Mouse (Mus musculus) kidney, adult 2 months (tissue): ENCODE measurements at regions not wholly inside any gene's neighbourhood (a gene's known extent, or its start where the extent isn't known, plus 50 kb on each side); places are given as distances from the start of the nearest gene placed in this dataset.

Experiments
- DNase-seq: peaks from one replicate; pipeline ENCODE4 v3.0.0; 2021
- H3K27ac ChIP-seq: fragments of 200-500 bp; 2 replicates; pipeline ENCODE4 v1.5.1; 2012; ENCODE audit warnings: low read depth, low read length, control low read depth, inconsistent platforms; ENCODE audit not compliant: insufficient read depth
- H3K27me3 ChIP-seq: fragments of 200-500 bp; replicated peaks from 2 replicates; pipeline ENCODE4 v1.6.1; 2012; ENCODE audit warnings: mild to moderate bottlenecking, moderate library complexity, low read length, inconsistent platforms; ENCODE audit not compliant: control insufficient read depth, insufficient read depth
- H3K36me3 ChIP-seq: fragments of 200-500 bp; 2 replicates; pipeline ENCODE4 v1.6.1; 2012; ENCODE audit warnings: mild to moderate bottlenecking, moderate library complexity, low read length, inconsistent platforms; ENCODE audit not compliant: control insufficient read depth, insufficient read depth
- H3K4me1 ChIP-seq: fragments of 200-500 bp; 2 replicates; pipeline ENCODE4 v1.6.1; 2011; ENCODE audit warnings: low read length; ENCODE audit not compliant: control insufficient read depth, insufficient read depth
- H3K4me3 ChIP-seq: fragments of 200-500 bp; 2 replicates; pipeline ENCODE4 v1.5.1; 2011; ENCODE audit warnings: mild to moderate bottlenecking, low read depth, low read length, control low read depth; ENCODE audit not compliant: insufficient read depth
- CTCF ChIP-seq: fragments of 200-500 bp; conservative IDR thresholded peaks from 2 replicates; pipeline ENCODE4 v1.5.1; 2011; ENCODE audit warnings: low read depth, mild to moderate bottlenecking, control low read depth, low read length, moderate library complexity, mixed read lengths; ENCODE audit not compliant: insufficient read depth, insufficient read length
- POLR2A ChIP-seq: fragments of 200-500 bp; IDR thresholded peaks from one replicate; pipeline ENCODE4 v1.6.1; 2011; ENCODE audit warnings: low read depth, low read length, control low read depth
- WGBS: fragments of 180-500 bp; shearing (Covaris S2); methylation state at CpG from one replicate; pipeline ENCODE4 v1.1.7; 2018; 5-methylcytosine and 5-hydroxymethylcytosine counted together

DNA sequence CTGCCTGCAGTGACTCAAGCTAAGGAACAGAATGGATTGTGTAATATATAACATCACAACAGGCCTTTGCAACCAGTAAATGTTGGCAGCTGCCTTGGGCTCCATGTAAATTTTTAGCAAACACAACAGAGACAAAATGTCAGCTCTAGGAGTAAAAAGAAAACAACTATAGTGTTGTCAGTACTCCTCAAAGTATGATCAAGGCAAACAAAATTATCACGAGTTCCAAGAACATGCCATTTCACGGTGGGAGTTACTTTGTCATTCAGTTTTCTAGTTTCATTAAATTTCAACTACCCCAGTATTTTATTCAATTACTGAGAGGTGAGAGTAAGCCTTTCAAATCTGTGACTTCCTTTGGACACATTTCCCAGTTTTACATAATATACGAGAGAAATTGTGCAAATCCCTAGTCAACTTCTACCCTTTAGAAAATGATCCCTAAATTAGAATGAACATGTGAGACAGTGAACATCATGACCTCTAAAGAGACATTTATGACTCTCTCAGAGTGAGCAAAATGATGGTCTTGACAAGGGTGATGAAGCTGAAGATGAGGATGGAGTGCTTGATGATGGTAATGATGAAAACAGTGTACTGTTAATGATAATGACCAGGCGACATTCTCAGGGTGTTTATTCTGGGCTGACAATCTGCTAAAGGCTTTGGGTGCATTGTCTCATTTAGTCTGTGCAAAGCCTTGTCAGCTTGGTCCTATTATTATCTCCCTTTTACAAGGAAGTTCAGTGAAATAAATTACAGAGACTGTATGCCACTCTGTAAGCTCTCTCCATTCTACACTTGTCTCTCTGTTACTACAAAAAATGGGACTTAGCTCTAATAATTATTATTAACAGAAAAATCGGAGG, 209.7 kb upstream of the Etaa1 start:
- H3K4me3 ChIP-seq: no peak overlapping the region
- H3K27ac ChIP-seq: no peak overlapping the region
- H3K4me1 ChIP-seq: no peaks in the 10 kb centered on the region
- no peak for TF ChIP-seq POLR2A
- no peak for TF ChIP-seq CTCF
- H3K36me3 ChIP-seq: no peaks in the 10 kb centered on the region
- 81% methylated on average over 5 of the region's 5 CpGs for WGBS
- no peaks in the 10 kb centered on the region for H3K27me3 ChIP-seq
- DNase-seq: no peak

DNA sequence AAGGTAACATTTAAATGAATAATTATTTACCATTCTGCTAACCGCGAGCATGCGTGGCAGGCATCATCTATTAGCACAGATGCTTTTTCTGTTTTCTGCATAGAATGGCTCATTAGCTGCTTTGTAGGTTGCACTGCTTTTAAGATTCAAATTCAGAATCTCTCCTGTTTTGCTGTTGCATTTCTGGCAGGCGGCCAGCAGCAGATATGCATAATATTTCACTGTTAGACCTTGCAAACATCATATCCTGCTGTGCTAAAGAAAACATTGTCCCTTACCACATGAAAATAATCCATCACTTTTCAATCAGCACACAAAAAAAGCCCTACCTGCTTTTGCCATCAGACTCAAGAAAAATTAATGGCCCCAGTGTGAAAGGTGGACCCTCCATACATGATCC, 202.8 kb upstream of the Etaa1 start:
- H3K27me3 ChIP-seq: no peaks in the 10 kb centered on the region
- WGBS: 71% methylated on average over 4 of the region's 4 CpGs
- no peak overlapping the region for H3K27ac ChIP-seq
- DNase-seq: no peak
- H3K4me3 ChIP-seq: no peak overlapping the region
- no peaks in the 10 kb centered on the region for H3K36me3 ChIP-seq
- H3K4me1 ChIP-seq: no peaks in the 10 kb centered on the region
- TF ChIP-seq CTCF: no peak
- no peak for TF ChIP-seq POLR2A

DNA sequence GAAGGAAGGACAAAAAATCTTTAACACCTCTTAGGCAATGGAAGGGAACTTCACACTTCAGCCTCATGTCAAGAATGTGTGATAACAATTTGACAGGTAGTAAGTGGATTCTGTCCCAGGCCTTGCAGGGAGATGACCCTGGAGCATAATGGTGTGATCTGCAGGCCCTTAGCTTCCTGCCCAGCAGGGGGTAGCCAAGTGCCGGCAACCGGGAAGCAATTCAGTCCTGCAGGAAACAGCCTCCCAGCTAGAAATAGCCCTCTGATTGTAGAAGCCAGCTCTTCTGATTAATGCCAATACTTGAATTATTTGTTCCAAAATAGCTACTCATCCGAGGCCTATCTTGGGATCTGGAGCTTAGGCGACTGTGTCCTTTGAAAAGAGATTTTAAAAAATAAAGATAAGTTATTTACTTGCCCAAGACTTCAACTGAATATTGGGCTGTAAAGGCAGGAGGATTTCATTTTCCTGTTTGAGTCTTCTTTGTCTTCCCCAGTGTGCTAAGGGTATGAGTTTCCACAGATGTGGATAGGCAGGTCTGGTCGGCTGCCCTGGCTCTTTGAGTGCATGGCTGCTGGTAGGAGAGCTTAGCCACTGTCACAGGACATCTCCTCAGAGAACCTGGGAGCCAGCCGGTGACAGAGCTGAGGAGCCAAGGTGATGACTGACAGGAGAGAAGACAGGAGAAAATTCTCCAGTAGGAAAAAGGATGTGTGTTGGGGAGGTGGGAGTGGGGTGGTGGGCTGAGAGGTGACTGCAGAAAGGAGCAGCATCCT, 198.3 kb upstream of the Etaa1 start:
- Histone ChIP-seq H3K4me1 (no peaks in the 10 kb centered on the region), H3K27ac (no peak overlapping the region), H3K27me3 (no peaks in the 10 kb centered on the region), H3K4me3 (no peak overlapping the region), H3K36me3 (no peaks in the 10 kb centered on the region)
- no peak for TF ChIP-seq POLR2A
- TF ChIP-seq CTCF: peak; percentile 60
- peak; percentile 53 for DNase-seq
- WGBS: 18% methylated on average over 6 of the region's 6 CpGs

GRCm38 (mm10) chr11:18151369-18151768, 197.7 kb upstream of the Etaa1 start:
- Histone ChIP-seq H3K27ac (no peak overlapping the region), H3K27me3 (no peaks in the 10 kb centered on the region), H3K4me3 (no peak overlapping the region), H3K36me3 (no peaks in the 10 kb centered on the region), H3K4me1 (no peaks in the 10 kb centered on the region)
- 83% methylated on average over 4 of the region's 4 CpGs for WGBS
- TF ChIP-seq POLR2A (no peak), CTCF (no peak)
- DNase-seq: no peak

GRCm38 (mm10) chr11:18127488-18127887, 173.8 kb upstream of the Etaa1 start:
- no peak overlapping the region for H3K27ac ChIP-seq
- no peaks in the 10 kb centered on the region for H3K36me3 ChIP-seq
- DNase-seq: no peak
- no peaks in the 10 kb centered on the region for H3K4me1 ChIP-seq
- no peak for TF ChIP-seq CTCF
- no peaks in the 10 kb centered on the region for H3K27me3 ChIP-seq
- 63% methylated on average over 5 of the region's 5 CpGs for WGBS
- H3K4me3 ChIP-seq: no peak overlapping the region

GRCm38 (mm10) chr11:18123031-18123430, 169.4 kb upstream of the Etaa1 start:
- no peaks in the 10 kb centered on the region for H3K27me3 ChIP-seq
- no peaks in the 10 kb centered on the region for H3K36me3 ChIP-seq
- H3K4me1 ChIP-seq: no peaks in the 10 kb centered on the region
- no peak overlapping the region for H3K4me3 ChIP-seq
- DNase-seq: no peak
- 84% methylated on average over 6 of the region's 6 CpGs for WGBS
- no peak for TF ChIP-seq POLR2A
- no peak for TF ChIP-seq CTCF
- H3K27ac ChIP-seq: no peak overlapping the region

DNA sequence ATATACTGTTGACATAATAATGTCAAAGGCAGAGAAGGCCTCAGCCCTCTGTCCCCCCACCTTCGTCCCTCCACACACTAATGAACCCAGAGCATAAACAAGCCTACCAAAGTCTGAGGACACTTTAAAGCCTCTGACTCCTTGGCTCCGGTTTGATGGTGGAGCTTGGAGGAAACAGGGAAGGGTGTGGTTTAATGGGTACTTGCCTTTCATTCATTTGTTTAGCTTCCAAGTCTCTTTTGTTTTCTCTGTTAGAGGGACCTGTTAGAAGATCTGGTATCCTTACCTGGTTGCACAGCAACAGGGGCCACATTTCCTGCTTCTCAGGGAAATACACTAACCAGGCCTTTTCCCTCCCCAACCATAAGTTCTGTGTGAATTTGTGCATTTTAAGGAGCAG, 168.9 kb upstream of the Etaa1 start:
- no peak for TF ChIP-seq CTCF
- TF ChIP-seq POLR2A: no peak
- H3K4me3 ChIP-seq: no peak overlapping the region
- no peak overlapping the region for H3K27ac ChIP-seq
- H3K4me1 ChIP-seq: no peaks in the 10 kb centered on the region
- WGBS: 37% methylated on average over 2 of the region's 2 CpGs
- DNase-seq: no peak
- H3K36me3 ChIP-seq: no peaks in the 10 kb centered on the region
- H3K27me3 ChIP-seq: no peaks in the 10 kb centered on the region
